Mouse (Mus musculus) thymus, adult 2 months (tissue): ENCODE data around the gene Tmem132b. TPM values are rescaled to one million over a fixed set of nuclear protein-coding genes. Genes with fewer than 3 reads are reported as not detected.
A peak's percentile ranks its signal among the peaks of the same experiment; 100 is the strongest.

Experiments used
- DNase-seq: peaks from one replicate; pipeline ENCODE4 v3.0.0; 2021
- H3K27ac ChIP-seq: fragments of 200-500 bp; 2 replicates; pipeline ENCODE4 v1.5.1; 2012; ENCODE audit warnings: low read length, control low read depth; ENCODE audit not compliant: control insufficient read depth, insufficient read depth
- H3K27me3 ChIP-seq: fragments of 200-500 bp; 2 replicates; pipeline ENCODE4 v1.6.1; 2012; ENCODE audit warnings: mild to moderate bottlenecking, low read length, moderate library complexity, mixed read lengths; ENCODE audit not compliant: control insufficient read depth, insufficient read depth
- H3K36me3 ChIP-seq: fragments of 200-500 bp; 2 replicates; pipeline ENCODE4 v1.6.1; 2012; ENCODE audit warnings: mild to moderate bottlenecking, low read length, moderate library complexity; ENCODE audit not compliant: control insufficient read depth, insufficient read depth
- H3K4me1 ChIP-seq: fragments of 200-500 bp; replicated peaks from 2 replicates; pipeline ENCODE4 v1.6.1; 2012; ENCODE audit warnings: low read length; ENCODE audit not compliant: control insufficient read depth, insufficient read depth
- H3K4me3 ChIP-seq: fragments of 200-500 bp; 2 replicates; pipeline ENCODE4 v1.5.1; 2012; ENCODE audit warnings: mild to moderate bottlenecking, low read length, control low read depth, moderate library complexity; ENCODE audit not compliant: control insufficient read depth, insufficient read depth
- CTCF ChIP-seq: fragments of 200-500 bp; IDR thresholded peaks from 2 replicates; pipeline ENCODE4 v1.5.1; 2012; ENCODE audit warnings: mild to moderate bottlenecking, control low read depth, low read length, moderate library complexity, borderline replicate concordance; ENCODE audit not compliant: control insufficient read depth, poor library complexity, insufficient read depth; ENCODE audit errors: extremely low read depth
- POLR2A ChIP-seq: fragments of 200-500 bp; IDR thresholded peaks from 2 replicates; pipeline ENCODE4 v1.6.1; 2012; ENCODE audit warnings: mild to moderate bottlenecking, low read length, control low read depth, moderate library complexity; ENCODE audit not compliant: control insufficient read depth, poor library complexity, insufficient read depth; ENCODE audit errors: extremely low read depth
- WGBS: fragments of 180-500 bp; shearing (Covaris S2); methylation state at CpG from one replicate; pipeline ENCODE4 v1.1.7; 2018; 5-methylcytosine and 5-hydroxymethylcytosine counted together
- polyA plus RNA-seq: library from polyadenylated mRNA; depleted of rRNA; stranded (reverse); fragments of >200 nt; gene quantifications from 2 replicates; pipeline ENCODE4 v1.2.3, GENCODE M21; 2012

The Tmem132b gene
- polyA plus RNA-seq, 1 experiment: 0.15 TPM

DNA sequence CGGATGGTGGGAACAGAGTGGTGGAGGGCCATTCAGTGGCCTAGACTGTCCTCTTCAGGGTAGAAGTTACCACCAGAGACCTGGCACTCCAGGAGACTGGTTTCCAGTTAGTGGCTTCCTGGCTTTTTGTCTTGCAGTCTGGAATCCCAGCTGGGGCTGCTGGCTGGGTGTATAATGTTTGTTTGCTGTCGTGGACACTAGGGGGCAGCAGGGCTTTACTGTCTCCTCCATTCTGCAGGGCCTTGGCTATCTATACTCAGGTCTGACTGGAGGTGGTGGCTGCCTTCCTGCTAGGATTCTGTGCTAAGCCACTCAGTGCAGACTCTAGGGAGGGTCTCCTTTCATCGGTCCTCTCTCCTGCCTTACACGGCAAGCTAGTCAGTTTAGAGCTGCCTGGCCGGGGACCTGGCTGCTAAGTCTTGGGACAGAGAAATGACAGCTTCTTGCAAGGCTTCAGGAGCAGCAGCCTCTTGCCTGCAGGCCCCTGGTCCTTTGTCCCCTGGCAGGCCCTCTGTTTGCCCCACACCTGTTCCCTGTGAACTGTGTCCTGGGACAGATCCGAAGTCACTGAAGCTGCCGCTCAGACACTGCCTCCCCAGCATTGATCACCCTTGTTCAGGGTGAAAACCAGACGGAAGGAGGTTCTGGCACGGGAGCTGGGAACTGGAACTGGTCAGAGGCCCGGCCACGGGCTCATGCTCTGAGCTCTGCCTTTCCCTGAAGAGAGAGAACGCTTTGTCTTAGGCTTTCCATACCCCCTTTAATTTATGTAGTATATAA, 33.6 kb upstream of the Tmem132b start:
- Histone ChIP-seq H3K27me3 (no peaks in the 10 kb centered on the region), H3K36me3 (no peaks in the 10 kb centered on the region), H3K4me3 (no peak overlapping the region), H3K27ac (no peak overlapping the region), H3K4me1 (peaks cover 20% of the 10 kb centered on the region)
- TF ChIP-seq CTCF (no peak), POLR2A (no peak)
- peak; percentile 62 for DNase-seq
- WGBS: 85% methylated on average over 12 of the region's 12 CpGs

DNA sequence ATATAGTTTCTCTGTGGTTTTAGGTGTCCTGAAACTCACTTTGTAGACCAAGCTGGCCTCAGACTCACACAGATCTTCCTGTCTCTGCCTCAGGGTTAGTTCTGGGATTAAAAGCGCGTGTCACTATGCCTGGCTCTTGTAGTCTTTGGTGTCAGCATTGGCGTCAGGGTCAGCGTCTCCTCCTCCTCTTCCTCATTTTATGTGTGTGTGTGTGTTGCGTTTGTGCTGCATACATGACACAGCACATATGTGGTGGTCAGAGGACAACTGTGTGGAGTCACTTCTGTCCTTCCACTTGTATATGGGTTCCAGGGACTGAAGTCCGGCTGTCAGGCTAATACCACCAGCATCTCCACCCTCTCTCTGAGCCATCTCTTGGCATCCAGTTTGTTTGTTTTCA, 30.1 kb upstream of the Tmem132b start:
- no peak overlapping the region for H3K4me3 ChIP-seq
- no peaks in the 10 kb centered on the region for H3K27me3 ChIP-seq
- no peak overlapping the region for H3K27ac ChIP-seq
- peaks cover 20% of the 10 kb centered on the region for H3K4me1 ChIP-seq
- peaks cover 5% of the 10 kb centered on the region; the same call in 1 of the 2 replicates for H3K36me3 ChIP-seq
- WGBS: 95% methylated on average over 6 of the region's 6 CpGs
- no peak for DNase-seq
- TF ChIP-seq POLR2A (no peak), CTCF (no peak)

- H3K27ac ChIP-seq: no peak overlapping the region
- peaks cover 20% of the 10 kb centered on the region for H3K4me1 ChIP-seq
- H3K36me3 ChIP-seq: peaks cover 5% of the 10 kb centered on the region; the same call in 1 of the 2 replicates
- DNase-seq: no peak
- WGBS: 86% methylated on average over 3 of the region's 3 CpGs
- no peak for TF ChIP-seq CTCF
- no peaks in the 10 kb centered on the region for H3K27me3 ChIP-seq
- no peak overlapping the region for H3K4me3 ChIP-seq
Observed at GRCm38 (mm10) chr5:125502186-125502585, 29.4 kb upstream of the Tmem132b start.

DNA sequence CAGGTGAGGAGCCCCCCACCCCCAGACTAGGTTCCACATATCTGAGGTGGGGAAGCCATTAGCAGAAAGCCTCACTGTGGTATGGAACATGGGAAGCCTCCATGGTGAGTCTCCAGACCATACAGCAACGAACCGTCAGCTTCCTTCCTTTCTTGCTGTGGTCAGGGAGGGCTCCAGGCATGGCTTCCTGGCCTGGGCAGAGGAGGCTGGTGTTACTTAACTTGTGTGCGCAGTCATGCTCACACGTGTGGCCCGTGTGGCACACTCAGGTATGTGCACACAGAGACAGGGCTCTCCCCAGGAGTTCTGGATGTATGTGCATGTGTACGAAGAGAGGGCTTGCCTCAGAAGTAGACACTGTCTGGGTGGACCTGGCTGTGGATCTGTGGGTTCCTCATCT, 27.9 kb upstream of the Tmem132b start:
- DNase-seq: no peak
- WGBS: 54% methylated on average over 6 of the region's 6 CpGs
- TF ChIP-seq POLR2A: no peak
- TF ChIP-seq CTCF: no peak
- no peaks in the 10 kb centered on the region for H3K27me3 ChIP-seq
- H3K4me3 ChIP-seq: no peak overlapping the region
- H3K27ac ChIP-seq: no peak overlapping the region
- H3K36me3 ChIP-seq: peaks cover 5% of the 10 kb centered on the region; the same call in 1 of the 2 replicates
- peaks cover 19% of the 10 kb centered on the region for H3K4me1 ChIP-seq

DNA sequence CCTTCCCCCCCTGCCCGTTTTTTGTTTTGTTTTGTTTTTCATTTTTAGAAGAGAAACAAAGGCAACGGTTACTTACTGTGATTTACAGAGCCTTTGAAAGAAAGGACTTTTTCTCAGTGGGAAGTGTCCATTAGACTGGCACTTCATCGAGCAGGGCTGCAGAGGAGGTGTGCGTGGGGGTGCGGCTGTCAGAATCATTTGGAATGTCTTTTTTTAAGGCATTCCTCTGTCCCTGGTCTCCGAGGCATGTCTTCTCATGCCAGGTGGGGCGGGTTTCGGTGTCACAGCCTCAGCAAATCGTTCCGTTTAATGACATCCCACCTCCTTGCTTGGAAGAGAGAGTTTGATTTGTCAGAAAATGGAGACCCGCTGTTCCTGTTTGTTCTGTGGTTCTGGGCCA, 26.9 kb upstream of the Tmem132b start:
- H3K4me1 ChIP-seq: peaks cover 8% of the 10 kb centered on the region
- no peak overlapping the region for H3K27ac ChIP-seq
- peaks cover 5% of the 10 kb centered on the region; the same call in 1 of the 2 replicates for H3K36me3 ChIP-seq
- no peaks in the 10 kb centered on the region for H3K27me3 ChIP-seq
- WGBS: 90% methylated on average over 11 of the region's 11 CpGs
- DNase-seq: no peak
- H3K4me3 ChIP-seq: no peak overlapping the region
- no peak for TF ChIP-seq CTCF
- no peak for TF ChIP-seq POLR2A

DNA sequence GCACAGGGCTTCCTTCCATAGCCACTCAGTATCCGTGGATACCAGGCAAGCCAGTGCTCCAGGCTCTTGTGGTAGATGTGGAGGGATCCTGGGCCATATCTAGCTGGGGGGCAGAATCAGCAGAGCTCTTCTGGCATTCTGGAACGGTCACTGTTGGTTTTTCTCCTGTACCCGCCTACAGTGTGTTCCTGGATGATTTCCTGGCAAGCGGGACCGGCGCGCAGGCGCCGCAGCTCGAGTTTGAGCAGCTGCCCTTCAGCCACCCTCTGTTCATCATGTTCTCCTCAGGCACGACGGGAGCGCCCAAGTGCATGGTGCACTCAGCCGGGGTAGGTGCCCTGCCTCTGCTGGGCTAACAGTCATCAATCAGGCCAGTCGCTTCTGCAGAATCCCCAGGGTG, 25.6 kb upstream of the Tmem132b start:
- WGBS: 97% methylated on average over 15 of the region's 15 CpGs
- Histone ChIP-seq H3K4me3 (no peak overlapping the region), H3K4me1 (no peaks in the 10 kb centered on the region), H3K36me3 (peaks cover 5% of the 10 kb centered on the region; the same call in 1 of the 2 replicates), H3K27me3 (no peaks in the 10 kb centered on the region), H3K27ac (no peak overlapping the region)
- DNase-seq: no peak
- TF ChIP-seq POLR2A: no peak

- H3K4me3 ChIP-seq: no peak overlapping the region
- no peak overlapping the region for H3K27ac ChIP-seq
- DNase-seq: no peak
- TF ChIP-seq POLR2A (no peak), CTCF (no peak)
- H3K36me3 ChIP-seq: peaks cover 5% of the 10 kb centered on the region; the same call in 1 of the 2 replicates
- no peaks in the 10 kb centered on the region for H3K27me3 ChIP-seq
- 96% methylated on average over 9 of the region's 9 CpGs for WGBS
- no peaks in the 10 kb centered on the region for H3K4me1 ChIP-seq
Observed at GRCm38 (mm10) chr5:125507582-125507981, 24.0 kb upstream of the Tmem132b start.
